24 mouse cellular contexts compared by ENCODE assay signal in genomic region chr3:152519556-152519955, GRCm38 (mm10).
"Had no signal": no experiment of that assay in that cellular context is flagged by ENCODE, and none has a peak within 500 bp of the region (broad histone marks: within the 10 kb centered on the region; RNA-seq: fewer than 3 reads in every experiment).

No protein-coding gene starts in this region.

- H3K4me3 ChIP-seq: intestine, embryonic 15.5 days; limb, embryonic 10.5 days; limb, embryonic 13.5 days; liver, embryonic 12.5 days; liver, embryonic 15.5 days; lung, embryonic 15.5 days; midbrain, embryonic 12.5 days; midbrain, embryonic 15.5 days; neural tube, embryonic 12.5 days; neural tube, embryonic 15.5 days had no signal

- DNase-seq: kidney, adult 11 months; kidney, adult 9 months; kidney, postnatal 25 days; layer of hippocampus, adult 9-11 months; liver; lung, postnatal 14 days; right cerebral cortex, adult 18-20 months; right cerebral cortex, postnatal 14 days; right cerebral cortex, postnatal 4 days; thymus, adult 2 months; thymus, postnatal 14 days; thymus, postnatal 4 days had no signal

- H3K4me2 ChIP-seq: intestine, embryonic 15.5 days; limb, embryonic 13.5 days; liver, embryonic 12.5 days; liver, embryonic 15.5 days; lung, embryonic 15.5 days; midbrain, embryonic 12.5 days; midbrain, embryonic 15.5 days; neural tube, embryonic 12.5 days; neural tube, embryonic 15.5 days had no signal

- ATAC-seq: intestine, embryonic 15.5 days; liver, embryonic 12.5 days; midbrain, embryonic 15.5 days had no signal

- H3K4me1 ChIP-seq: intestine, embryonic 15.5 days; liver, embryonic 12.5 days; liver, embryonic 15.5 days; lung, embryonic 15.5 days had no signal

- H3K9me3 ChIP-seq: intestine, embryonic 15.5 days; limb, embryonic 10.5 days; liver, embryonic 12.5 days; liver, embryonic 15.5 days; lung, embryonic 15.5 days; midbrain, embryonic 15.5 days; neural tube, embryonic 12.5 days; neural tube, embryonic 15.5 days had no signal

- H3K27me3 ChIP-seq: intestine, embryonic 15.5 days; limb, embryonic 13.5 days; liver, embryonic 15.5 days; lung, embryonic 15.5 days; midbrain, embryonic 12.5 days; midbrain, embryonic 15.5 days; neural tube, embryonic 12.5 days; neural tube, embryonic 15.5 days had no signal

- H3K9ac ChIP-seq: intestine, embryonic 15.5 days; limb, embryonic 13.5 days; liver, embryonic 12.5 days; liver, embryonic 15.5 days; lung, embryonic 15.5 days; midbrain, embryonic 12.5 days; midbrain, embryonic 15.5 days; neural tube, embryonic 12.5 days; neural tube, embryonic 15.5 days had no signal

- H3K36me3 ChIP-seq: intestine, embryonic 15.5 days; limb, embryonic 10.5 days; limb, embryonic 13.5 days; liver, embryonic 12.5 days; liver, embryonic 15.5 days; lung, embryonic 15.5 days; midbrain, embryonic 12.5 days; midbrain, embryonic 15.5 days; neural tube, embryonic 12.5 days; neural tube, embryonic 15.5 days had no signal

- H3K27ac ChIP-seq: intestine, embryonic 15.5 days; kidney, postnatal 0 days; limb, embryonic 10.5 days; limb, embryonic 13.5 days; liver, embryonic 12.5 days; liver, embryonic 15.5 days; lung, embryonic 15.5 days; midbrain, embryonic 12.5 days; midbrain, embryonic 15.5 days; neural tube, embryonic 12.5 days; neural tube, embryonic 15.5 days; stomach, postnatal 0 days had no signal
